Mouse (Mus musculus): ENCODE results near the gene Kcnb1.

The Kcnb1 gene

GRCm38 (mm10) chr2:167129608-167129955, 60.4 kb downstream of the Kcnb1 start:
- intact Hi-C loops (cut with DNase I), result no loop called here

GRCm38 (mm10) chr2:167128699-167129607, 61.0 kb downstream of the Kcnb1 start:
- intact Hi-C loops (cut with DNase I), result no loop called here

GRCm38 (mm10) chr2:167127404-167127803, 62.6 kb downstream of the Kcnb1 start:
- intact Hi-C loops (cut with DNase I), result no loop called here

GRCm38 (mm10) chr2:167125781-167126180, 64.2 kb downstream of the Kcnb1 start:
- intact Hi-C loops (cut with DNase I), result no loop called here

GRCm38 (mm10) chr2:167123936-167124335, 66.0 kb downstream of the Kcnb1 start:
- intact Hi-C loops (cut with DNase I), result no loop called here

- intact Hi-C loops (cut with DNase I), result no loop called here
Observed at GRCm38 (mm10) chr2:167122737-167123136, 67.2 kb downstream of the Kcnb1 start.

GRCm38 (mm10) chr2:167121996-167122395, 68.0 kb downstream of the Kcnb1 start:
- intact Hi-C loops (cut with DNase I), result no loop called here

GRCm38 (mm10) chr2:167121228-167121627, 68.7 kb downstream of the Kcnb1 start:
- intact Hi-C loops (cut with DNase I), result no loop called here

GRCm38 (mm10) chr2:167120186-167120830, 69.6 kb downstream of the Kcnb1 start:
- intact Hi-C loops (cut with DNase I), result no loop called here

GRCm38 (mm10) chr2:167118046-167118445, 71.9 kb downstream of the Kcnb1 start:
- intact Hi-C loops (cut with DNase I), result no loop called here

GRCm38 (mm10) chr2:167112737-167113136, 77.2 kb downstream of the Kcnb1 start:
- intact Hi-C loops (cut with DNase I), result loop anchor here (1.0 to 5.0 kb wide), 3 partner anchors 40 to 106 kb away; partner anchors contain the start of gene Kcnb1

GRCm38 (mm10) chr2:167112259-167112658, 77.7 kb downstream of the Kcnb1 start:
- intact Hi-C loops (cut with DNase I), result loop anchor here (1.0 to 5.0 kb wide), 3 partner anchors 40 to 106 kb away; partner anchors contain the start of gene Kcnb1

- intact Hi-C loops (cut with DNase I), result no loop called here
Observed at GRCm38 (mm10) chr2:167109506-167109905, 80.4 kb downstream of the Kcnb1 start.

- intact Hi-C loops (cut with DNase I), result no loop called here
Observed at GRCm38 (mm10) chr2:167103546-167103945, 86.4 kb downstream of the Kcnb1 start.

GRCm38 (mm10) chr2:167101743-167102441, 88.1 kb downstream of the Kcnb1 start:
- intact Hi-C loops (cut with DNase I), result no loop called here

GRCm38 (mm10) chr2:167094688-167095087, 95.3 kb downstream of the Kcnb1 start:
- intact Hi-C loops (cut with DNase I), result no loop called here

- intact Hi-C loops (cut with DNase I), result no loop called here
Observed at GRCm38 (mm10) chr2:167093171-167093900, 96.6 kb downstream of the Kcnb1 start.

- intact Hi-C loops (cut with DNase I), result no loop called here
Observed at GRCm38 (mm10) chr2:167090271-167090670, 99.7 kb downstream of the Kcnb1 start.

GRCm38 (mm10) chr2:167086836-167087235, 103.1 kb downstream of the Kcnb1 start:
- intact Hi-C loops (cut with DNase I), result no loop called here

GRCm38 (mm10) chr2:167086092-167086491, 103.9 kb downstream of the Kcnb1 start:
- intact Hi-C loops (cut with DNase I), result no loop called here

GRCm38 (mm10) chr2:167081639-167082038, 108.3 kb downstream of the Kcnb1 start:
- intact Hi-C loops (cut with DNase I), result no loop called here
